Mouse (Mus musculus): Measurements from ENCODE around the gene Rbp3. TPM values are rescaled to one million over a fixed set of nuclear protein-coding genes. Genes with fewer than 3 reads are reported as not detected.

The Rbp3 gene
- 0.09 TPM for polyA plus RNA-seq (2014; fragmentation: Illumina TruSeq; extraction: RNeasy Lipid Tissue Mini Kit (QIAGEN cat#74804))

DNA sequence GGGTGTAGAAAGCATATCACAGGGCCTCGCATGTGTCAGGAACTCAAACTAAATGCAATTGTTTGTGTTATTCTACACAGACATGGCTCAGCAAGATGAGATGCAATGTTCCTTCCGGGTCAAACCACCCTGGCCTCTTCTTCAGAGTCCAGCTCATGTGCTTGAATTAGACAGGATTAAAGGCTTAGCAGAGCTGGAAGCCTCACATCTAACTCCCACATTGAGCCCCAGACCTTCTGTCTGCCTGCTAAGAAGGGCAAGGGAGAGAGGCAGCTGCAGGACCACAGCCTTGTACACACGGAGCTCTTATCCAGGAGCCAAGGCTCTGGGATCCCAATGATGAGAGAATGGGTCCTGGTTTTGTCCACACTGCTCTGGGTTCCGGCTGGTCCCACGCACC lies at the start of gene Rbp3:
Gene Rbp3, plus strand, starts transcription at position 243 of the 400 bp plus-strand sequence.

GRCm38 (mm10) chr14:33923168-33924070 lies 30.4 kb upstream of the Rbp3 start, which contains the start of gene Gdf10:
Gdf10 (plus strand) TSS chr14:33923587.

DNA sequence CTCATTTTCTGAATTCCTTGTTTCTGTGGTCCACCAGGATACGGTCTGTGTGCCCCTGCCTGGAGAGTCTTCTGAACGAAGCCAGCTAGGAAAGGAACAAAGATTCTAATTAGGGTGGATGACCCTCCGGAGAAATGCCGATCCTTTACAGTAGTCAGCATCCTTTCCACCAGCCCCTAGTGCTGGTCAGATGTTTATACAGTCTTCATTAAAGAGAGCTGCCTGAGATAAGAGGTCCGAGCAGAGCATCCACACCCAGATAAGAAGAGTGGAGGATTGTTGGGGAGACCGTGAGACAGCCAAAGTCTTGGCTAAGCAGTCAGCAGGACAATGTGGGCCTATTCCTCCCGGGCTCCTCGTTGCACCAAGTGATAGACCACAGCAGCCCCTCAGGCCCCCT lies 13.1 kb upstream of the Rbp3 start, which contains the start of gene Gdf2:
Gene Gdf2, plus strand, starts transcription at position 301 of the 400 bp plus-strand sequence.

DNA sequence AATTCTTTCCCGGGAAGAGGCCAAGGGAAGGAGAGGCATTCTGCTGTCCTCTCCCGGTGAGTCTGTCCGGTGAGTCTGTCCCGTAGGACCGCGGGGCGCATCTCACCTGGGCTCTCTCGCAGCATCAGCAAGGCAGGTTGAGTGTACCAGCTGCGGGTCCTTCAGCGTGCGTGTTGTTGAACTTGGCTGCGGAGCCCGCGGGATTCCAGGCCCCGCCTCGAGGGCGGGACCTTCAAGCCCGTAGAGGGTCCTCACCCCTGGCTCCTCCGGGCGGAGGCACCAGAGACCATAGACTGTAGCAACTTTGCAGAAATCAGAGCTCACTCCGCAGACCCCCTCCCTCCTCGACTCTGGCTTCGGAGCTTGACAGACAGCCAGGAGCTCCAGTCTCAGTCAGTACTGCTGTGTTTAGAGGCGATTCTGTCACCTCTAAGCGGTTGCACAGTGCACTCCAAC lies 24.8 kb downstream of the Rbp3 start, which contains the start of gene Zfp488:
Gene Zfp488, minus strand, starts transcription at position 161 of the 456 bp plus-strand sequence.

Other genes starting within 250 kb of the Rbp3 start
- gene Gdf10, start 30.4 kb upstream of the Rbp3 start, polyA plus RNA-seq (2014; fragmentation: Illumina TruSeq; extraction: RNeasy Lipid Tissue Mini Kit (QIAGEN cat#74804)): 6.8 TPM
- not detected for gene Gdf2, start 13.0 kb upstream of the Rbp3 start, polyA plus RNA-seq (2014; fragmentation: Illumina TruSeq; extraction: RNeasy Lipid Tissue Mini Kit (QIAGEN cat#74804))
- not detected for gene Zfp488, start 24.8 kb downstream of the Rbp3 start, polyA plus RNA-seq (2014; fragmentation: Illumina TruSeq; extraction: RNeasy Lipid Tissue Mini Kit (QIAGEN cat#74804))
- gene Gm30083, start 61.2 kb downstream of the Rbp3 start, polyA plus RNA-seq (2014; fragmentation: Illumina TruSeq; extraction: RNeasy Lipid Tissue Mini Kit (QIAGEN cat#74804)): not detected
- gene Gm5460, start 62.8 kb downstream of the Rbp3 start, polyA plus RNA-seq (2014; fragmentation: Illumina TruSeq; extraction: RNeasy Lipid Tissue Mini Kit (QIAGEN cat#74804)): not detected
- gene Antxrl, start 98.7 kb downstream of the Rbp3 start, polyA plus RNA-seq (2014; fragmentation: Illumina TruSeq; extraction: RNeasy Lipid Tissue Mini Kit (QIAGEN cat#74804)): not detected
- gene Anxa8, start 132.0 kb downstream of the Rbp3 start, polyA plus RNA-seq (2014; fragmentation: Illumina TruSeq; extraction: RNeasy Lipid Tissue Mini Kit (QIAGEN cat#74804)): 3.6 TPM
- gene A630023A22Rik, start 148.8 kb downstream of the Rbp3 start, polyA plus RNA-seq (2014; fragmentation: Illumina TruSeq; extraction: RNeasy Lipid Tissue Mini Kit (QIAGEN cat#74804)): not detected
- not detected for gene Npy4r, start 198.5 kb downstream of the Rbp3 start, polyA plus RNA-seq (2014; fragmentation: Illumina TruSeq; extraction: RNeasy Lipid Tissue Mini Kit (QIAGEN cat#74804))
- gene Gprin2, start 247.7 kb downstream of the Rbp3 start, polyA plus RNA-seq (2014; fragmentation: Illumina TruSeq; extraction: RNeasy Lipid Tissue Mini Kit (QIAGEN cat#74804)): 0.48 TPM

Data from ovary, adult 10 weeks (tissue).